Mouse (Mus musculus) liver, postnatal 0 days (tissue): ENCODE data around the gene Dlg5.

Experiments used
- CTCF ChIP-seq: sonication (generic); IDR thresholded peaks from 2 replicates; pipeline ENCODE4 v1.5.1; 2016; ENCODE audit warnings: antibody characterized with exemption, low read depth
- EP300 ChIP-seq: IDR thresholded peaks from 2 replicates; pipeline ENCODE4 v1.6.1; 2016; ENCODE audit warnings: antibody characterized with exemption, low read depth, mild to moderate bottlenecking

GRCm38 (mm10) chr14:24141727-24142126 is 104.0 kb downstream of the Dlg5 start:
- TF ChIP-seq CTCF: no peak
- no peak for TF ChIP-seq EP300
